Mouse (Mus musculus) frontal cortex, postnatal 14 days (tissue): Measurements from ENCODE around the gene Rgr.
"Not testable (repeated sequence)": the region's sequence is repeated elsewhere in the genome, so short reads cannot be mapped to it uniquely, and the experiment has no call there.

Experiments used
- DNase-seq, 2 experiments: peaks; one replicate each; pipeline ENCODE4 v3.0.0; 2022; ENCODE audit warnings: low spot score in 2 of 2

Gene Rgr

GRCm38 (mm10) chr14:37002852-37003251 is 45.9 kb downstream of the Rgr start:
- DNase-seq = no peak

GRCm38 (mm10) chr14:37000780-37001179 is 48.0 kb downstream of the Rgr start:
- DNase-seq = not testable (repeated sequence)

- no peak for DNase-seq
These were observed 59.0 kb downstream of the Rgr start for GRCm38 (mm10) chr14:36989784-36990183.

- DNase-seq = no peak
These were observed 63.1 kb downstream of the Rgr start for GRCm38 (mm10) chr14:36985693-36986092.
